Mouse (Mus musculus) limb, embryonic 14.5 days (tissue): ENCODE results near the gene Ercc1. TPM values are rescaled to one million over a fixed set of nuclear protein-coding genes. Genes with fewer than 3 reads are reported as not detected.

ENCODE experiments used
- ATAC-seq: fragments of 200-750 bp; cut with Nextera tagmentation; 2 replicates; pipeline ENCODE4 v1.8.0; 2017; ENCODE audit warnings: low read depth, moderate number of reproducible peaks, moderate TSS enrichment; ENCODE audit not compliant: low FRiP score
- DNase-seq: peaks from one replicate; pipeline ENCODE4 v3.0.0-alpha.2; 2015; ENCODE audit warnings: low spot score
- H3K27ac ChIP-seq: fragments of 300-500 bp; sonication (generic); replicated peaks from 2 replicates; pipeline ENCODE4 v1.5.1; 2014; ENCODE audit warnings: low read depth, mild to moderate bottlenecking, low read length, moderate library complexity, mixed read lengths
- H3K27me3 ChIP-seq: fragments of 300-500 bp; sonication (generic); 2 replicates; pipeline ENCODE4 v1.6.1; 2014; ENCODE audit warnings: low read length, mixed read lengths; ENCODE audit not compliant: control insufficient read depth, insufficient read depth
- H3K36me3 ChIP-seq: fragments of 300-500 bp; sonication (generic); 2 replicates; pipeline ENCODE4 v1.6.1; 2014; ENCODE audit warnings: mild to moderate bottlenecking, low read length, moderate library complexity, mixed read lengths; ENCODE audit not compliant: control insufficient read depth, insufficient read depth
- H3K4me1 ChIP-seq: fragments of 300-500 bp; sonication (generic); 2 replicates; pipeline ENCODE4 v1.6.1; 2014; ENCODE audit warnings: antibody characterized with exemption, low read length, mixed read lengths; ENCODE audit not compliant: control insufficient read depth, insufficient read depth
- H3K4me2 ChIP-seq: fragments of 300-500 bp; sonication (generic); replicated peaks from 2 replicates; pipeline ENCODE4 v1.6.1; 2014; ENCODE audit warnings: low read depth, mild to moderate bottlenecking, low read length, moderate library complexity; ENCODE audit not compliant: severe bottlenecking
- H3K4me3 ChIP-seq: fragments of 300-500 bp; sonication (generic); replicated peaks from 2 replicates; pipeline ENCODE4 v1.5.1; 2014; ENCODE audit warnings: low read length
- H3K9ac ChIP-seq: fragments of 300-500 bp; sonication (generic); 2 replicates; pipeline ENCODE4 v1.6.1; 2014; ENCODE audit warnings: mild to moderate bottlenecking, low read depth, low read length, moderate library complexity; ENCODE audit not compliant: severe bottlenecking
- H3K9me3 ChIP-seq: fragments of 300-500 bp; sonication (generic); 2 replicates; pipeline ENCODE4 v1.6.1; 2016; ENCODE audit warnings: low read length; ENCODE audit not compliant: control insufficient read depth
- POLR2A ChIP-seq: fragments of 200-500 bp; IDR thresholded peaks from 2 replicates; pipeline ENCODE4 v1.8.0; 2012; ENCODE audit warnings: inconsistent platforms, mild to moderate bottlenecking, moderate library complexity, borderline replicate concordance; ENCODE audit not compliant: insufficient read depth, insufficient read length; ENCODE audit errors: extremely low read depth
- whole genome bisulfite sequencing: fragments of 180-500 bp; shearing (Covaris S2); extraction: QIAGEN DNeasy Blood & Tissue Kit; methylation state at CpG from one replicate; pipeline ENCODE4 v1.1.7; 2014; 5-methylcytosine and 5-hydroxymethylcytosine counted together
- polyA plus RNA-seq, 2 experiments: library from polyadenylated mRNA; depleted of rRNA in 1 of 2; stranded (reverse) in 1 of 2; unstranded in 1 of 2; fragments of >200 nt; fragmentation: Nextera tagmentation in 1 of 2; extraction: Ambion mirVana in 1 of 2; gene quantifications; 2 replicates each; pipeline versions ENCODE4 v1.2.1 to v1.2.3; 2012 to 2014

Ercc1 gene
- polyA plus RNA-seq, 2 experiments = 72.3 to 74.3 TPM

DNA sequence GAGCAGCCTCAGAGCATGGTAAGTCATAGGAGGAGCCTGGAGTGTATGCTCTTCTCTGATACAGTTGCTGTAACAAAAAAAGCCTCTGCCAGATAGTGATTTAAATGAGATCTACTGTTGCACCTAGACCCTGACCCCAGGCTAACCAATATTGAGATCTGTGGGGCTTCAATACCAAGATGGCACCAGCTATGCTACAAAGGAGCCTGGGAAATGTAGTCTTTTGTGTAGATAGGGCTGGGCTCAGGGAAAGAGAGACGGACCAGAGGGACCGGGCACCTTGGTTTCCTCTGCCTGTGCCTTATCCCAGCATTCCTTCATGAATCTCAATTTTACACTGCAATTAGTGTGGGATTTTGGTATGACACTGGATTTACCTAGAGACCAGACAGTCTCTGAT lies 28.8 kb downstream of the Ercc1 start:
- WGBS = 89% methylated on average over 2 of the region's 2 CpGs
- DNase-seq = no peak
- TF ChIP-seq POLR2A = no peak

DNA sequence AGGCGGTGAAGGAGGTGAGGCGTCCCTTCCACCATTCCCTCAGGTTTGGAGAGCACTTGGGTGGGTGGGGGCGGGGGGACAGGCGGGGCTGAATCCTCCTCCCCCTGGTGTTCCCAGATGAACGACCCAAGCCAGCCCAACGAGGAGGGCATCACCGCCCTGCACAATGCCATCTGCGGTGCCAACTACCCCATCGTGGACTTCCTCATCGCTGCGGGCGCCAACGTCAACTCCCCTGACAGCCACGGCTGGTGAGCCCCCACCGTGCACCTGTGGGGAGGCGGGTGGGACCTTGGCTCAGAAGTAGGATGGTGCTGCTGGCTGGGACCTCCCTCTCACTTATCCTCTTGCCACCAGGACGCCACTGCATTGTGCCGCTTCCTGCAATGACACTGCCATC lies 30.8 kb downstream of the Ercc1 start:
- no peak for TF ChIP-seq POLR2A
- H3K36me3 ChIP-seq = peaks cover 26% of the 10 kb centered on the region; the same call in 1 of the 2 replicates
- H3K27ac ChIP-seq = no peak overlapping the region
- H3K27me3 ChIP-seq = no peaks in the 10 kb centered on the region
- H3K4me3 ChIP-seq = no peak overlapping the region
- ATAC-seq (no peak), DNase-seq (no peak)
- no peak overlapping the region for H3K9ac ChIP-seq
- no peaks in the 10 kb centered on the region for H3K4me1 ChIP-seq
- no peaks in the 10 kb centered on the region for H3K9me3 ChIP-seq
- H3K4me2 ChIP-seq = no peak overlapping the region
- 80% methylated on average over 18 of the region's 18 CpGs for WGBS

More for the DNA sequence above, 28.8 kb downstream of the Ercc1 start:
- Histone ChIP-seq H3K27ac (no peak overlapping the region), H3K27me3 (no peaks in the 10 kb centered on the region), H3K9me3 (no peaks in the 10 kb centered on the region), H3K4me3 (no peak overlapping the region), H3K4me2 (no peak overlapping the region), H3K36me3 (peaks cover 23% of the 10 kb centered on the region; the same call in 1 of the 2 replicates), H3K9ac (no peak overlapping the region), H3K4me1 (no peaks in the 10 kb centered on the region; the same call in 1 of the 2 replicates)
- ATAC-seq = no peak

DNA sequence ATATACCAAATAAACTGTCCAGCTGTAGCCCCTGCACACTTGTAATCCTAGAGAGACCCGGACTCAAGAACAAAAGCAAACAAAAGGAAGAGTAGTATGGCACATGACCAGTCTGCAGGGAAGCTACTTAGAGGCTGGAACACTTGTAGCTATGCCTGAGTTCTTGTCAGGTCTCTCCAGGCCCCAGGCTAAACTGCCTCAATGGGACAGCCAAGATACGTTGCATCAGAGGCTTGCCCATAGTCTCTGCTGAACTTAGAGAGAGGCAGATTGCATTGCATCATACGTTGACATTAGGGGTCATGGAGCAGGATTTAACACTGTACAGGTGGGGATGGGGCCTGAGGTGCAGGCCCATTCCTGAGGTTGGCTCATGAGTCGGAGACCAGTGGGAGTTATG lies 31.4 kb downstream of the Ercc1 start:
- Histone ChIP-seq H3K27me3 (no peaks in the 10 kb centered on the region), H3K36me3 (peaks cover 26% of the 10 kb centered on the region; the same call in 1 of the 2 replicates), H3K4me1 (no peaks in the 10 kb centered on the region), H3K9ac (no peak overlapping the region), H3K9me3 (no peaks in the 10 kb centered on the region), H3K4me2 (no peak overlapping the region), H3K27ac (no peak overlapping the region), H3K4me3 (no peak overlapping the region)
- DNase-seq (no peak), ATAC-seq (no peak)
- 90% methylated on average over 4 of the region's 4 CpGs for WGBS
- TF ChIP-seq POLR2A = no peak

DNA sequence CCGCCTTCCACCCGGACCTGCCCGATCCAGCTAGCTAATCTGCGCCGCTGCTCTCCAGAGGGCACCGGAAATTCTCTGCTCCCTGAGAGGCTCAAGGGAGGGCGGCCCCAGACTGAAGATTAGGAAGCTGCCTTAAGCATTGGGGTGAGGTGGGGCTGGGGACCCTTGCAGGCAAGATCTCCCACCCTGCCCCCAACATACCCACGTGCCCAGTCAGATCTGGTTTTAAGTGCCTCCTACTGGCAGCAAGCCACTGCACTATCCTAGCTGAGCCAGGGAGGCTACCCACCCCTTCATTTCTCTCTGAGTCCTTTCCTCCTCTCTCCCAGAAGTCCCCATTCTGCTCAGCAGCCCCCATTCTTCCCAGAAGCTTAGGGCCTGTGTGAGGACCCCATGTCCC lies 33.5 kb downstream of the Ercc1 start:
- Histone ChIP-seq H3K9ac (no peak overlapping the region), H3K36me3 (peaks cover 23% of the 10 kb centered on the region; the same call in 1 of the 2 replicates), H3K4me2 (no peak overlapping the region), H3K4me3 (no peak overlapping the region), H3K4me1 (0 out of 2 replicates have a peak, but pooled peaks cover 3% of the 10 kb centered on the region), H3K9me3 (no peaks in the 10 kb centered on the region), H3K27me3 (no peaks in the 10 kb centered on the region), H3K27ac (no peak overlapping the region)
- ATAC-seq = no peak
- no peak for TF ChIP-seq POLR2A
- 72% methylated on average over 8 of the region's 8 CpGs for WGBS
- no peak for DNase-seq

DNA sequence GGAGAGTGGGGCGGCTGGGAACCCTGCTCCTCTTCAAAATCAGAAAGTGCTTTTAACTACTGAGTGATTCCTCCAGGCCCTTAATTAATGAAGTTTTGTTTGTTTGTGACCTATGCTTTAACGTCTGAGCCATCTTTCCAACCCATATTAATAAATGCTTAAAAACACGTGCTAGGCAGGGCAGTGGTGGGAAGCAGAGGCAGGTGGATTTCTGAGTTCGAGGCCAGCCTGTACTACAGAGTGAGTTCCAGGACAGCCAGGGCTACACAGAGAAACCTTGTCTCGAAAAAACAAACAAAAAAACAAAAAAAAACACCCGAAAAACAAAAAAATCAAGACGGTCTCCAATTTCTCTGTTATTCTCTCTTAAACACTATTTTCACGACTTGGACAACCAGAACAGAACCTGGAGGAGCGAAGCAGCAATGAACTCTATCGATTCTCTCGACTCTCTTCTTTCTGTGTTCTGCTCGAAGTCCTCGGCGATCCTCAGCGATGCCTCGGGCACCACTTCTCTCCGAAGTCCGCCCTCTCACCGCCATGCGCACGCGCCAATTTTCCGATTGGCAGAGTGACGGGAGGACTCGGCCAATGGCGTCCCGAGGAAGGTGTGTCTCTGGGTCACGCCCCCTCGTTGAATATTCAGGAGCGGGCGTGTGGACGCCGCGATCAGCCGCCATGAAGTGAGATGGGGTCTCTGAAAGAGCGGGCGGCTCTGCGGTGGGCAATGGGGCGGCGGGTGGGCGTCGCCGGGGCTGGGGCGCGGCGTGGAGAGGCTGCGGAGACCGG lies 37.0 kb downstream of the Ercc1 start, which contains the start of gene Ercc2:
Gene Ercc2, plus strand, starts transcription at position 634 of the 789 bp plus-strand sequence.
- DNase-seq (peak; percentile 98), ATAC-seq (peak; percentile 98)
- H3K4me1 ChIP-seq = 0 out of 2 replicates have a peak, but pooled peaks cover 4% of the 10 kb centered on the region
- 8% methylated on average over 32 of the region's 48 CpGs for WGBS
- no peaks in the 10 kb centered on the region for H3K9me3 ChIP-seq
- H3K4me3 ChIP-seq = peak within 1 kb of the TSS; percentile 55
- no peak for TF ChIP-seq POLR2A
- no peaks in the 10 kb centered on the region for H3K27me3 ChIP-seq
- H3K27ac ChIP-seq = 0 out of 2 replicates have a peak within 1 kb of the TSS, but pooled peaks have one; percentile 38
- H3K36me3 ChIP-seq = peaks cover 43% of the 10 kb centered on the region
- H3K4me2 ChIP-seq = peak within 1 kb of the TSS; percentile 58
- H3K9ac ChIP-seq = peak within 1 kb of the TSS; percentile 56
